Mouse (Mus musculus) lung, postnatal 0 days (tissue): Measurements from ENCODE around the gene Hipk3. TPM values are rescaled to one million over a fixed set of nuclear protein-coding genes. Genes with fewer than 3 reads are reported as not detected.

Experiments used
- ATAC-seq: fragments of 200-750 bp; cut with Nextera tagmentation; 2 replicates; pipeline ENCODE4 v1.8.0; 2017; ENCODE audit warnings: moderate library complexity
- DNase-seq: peaks from one replicate; pipeline ENCODE4 v3.0.0-alpha.2; 2016; ENCODE audit warnings: low spot score
- H3K27ac ChIP-seq: fragments of 300-500 bp; sonication (generic); 2 replicates; pipeline ENCODE4 v1.5.1; 2014; ENCODE audit warnings: antibody characterized with exemption, mild to moderate bottlenecking, low read length, mixed read lengths
- H3K27me3 ChIP-seq: fragments of 300-500 bp; sonication (generic); replicated peaks from 2 replicates; pipeline ENCODE4 v1.6.1; 2014; ENCODE audit warnings: low read length, mixed read lengths; ENCODE audit not compliant: insufficient read depth
- H3K36me3 ChIP-seq: fragments of 300-500 bp; sonication (generic); 2 replicates; pipeline ENCODE4 v1.6.1; 2014; ENCODE audit warnings: low read length, mixed read lengths; ENCODE audit not compliant: insufficient read depth
- H3K4me1 ChIP-seq: fragments of 300-500 bp; sonication (generic); 2 replicates; pipeline ENCODE4 v1.6.1; 2014; ENCODE audit warnings: antibody characterized with exemption, low read depth, low read length, mixed read lengths; ENCODE audit not compliant: insufficient read depth
- H3K4me2 ChIP-seq: fragments of 300-500 bp; sonication (generic); replicated peaks from 2 replicates; pipeline ENCODE4 v1.6.1; 2014; ENCODE audit warnings: low read depth, mild to moderate bottlenecking, low read length, moderate library complexity, mixed read lengths
- H3K4me3 ChIP-seq: fragments of 300-500 bp; sonication (generic); 2 replicates; pipeline ENCODE4 v1.5.1; 2014; ENCODE audit warnings: low read depth, low read length
- H3K9ac ChIP-seq: fragments of 300-500 bp; sonication (generic); replicated peaks from 2 replicates; pipeline ENCODE4 v1.6.1; 2014; ENCODE audit warnings: low read depth, mild to moderate bottlenecking
- H3K9me3 ChIP-seq: fragments of 300-500 bp; sonication (generic); 2 replicates; pipeline ENCODE4 v1.6.1; 2016; ENCODE audit warnings: low read length, mixed read lengths
- CTCF ChIP-seq: IDR thresholded peaks from 2 replicates; pipeline ENCODE4 v1.5.1; 2016; ENCODE audit warnings: antibody characterized with exemption, mild to moderate bottlenecking
- EP300 ChIP-seq: IDR thresholded peaks from 2 replicates; pipeline ENCODE4 v1.6.1; 2016; ENCODE audit warnings: antibody characterized with exemption, mild to moderate bottlenecking, control low read depth
- WGBS: fragments of 180-500 bp; shearing (Covaris S2); extraction: QIAGEN DNeasy Blood & Tissue Kit; methylation state at CpG from one replicate; pipeline ENCODE4 v1.1.7; 2014; 5-methylcytosine and 5-hydroxymethylcytosine counted together
- polyA plus RNA-seq: library from polyadenylated mRNA; unstranded; fragments of >200 nt; fragmentation: Nextera tagmentation; extraction: Ambion mirVana; gene quantifications from 2 replicates; pipeline ENCODE4 v1.2.1, GENCODE M21; 2015

Gene Hipk3
- polyA plus RNA-seq, 1 experiment from 2014 or later = 17.5 TPM

- Histone ChIP-seq H3K9ac (peak overlapping the region; percentile 100), H3K4me3 (peak overlapping the region; percentile 99), H3K9me3 (no peaks in the 10 kb centered on the region), H3K4me1 (peaks cover 16% of the 10 kb centered on the region; the same call in 1 of the 2 replicates), H3K36me3 (no peaks in the 10 kb centered on the region), H3K4me2 (peak overlapping the region; percentile 66), H3K27me3 (no peaks in the 10 kb centered on the region), H3K27ac (peak overlapping the region; percentile 100)
- ATAC-seq (peak; percentile 73), DNase-seq (peak; percentile 93)
- TF ChIP-seq EP300 (peak; percentile 36; the same call in 1 of the 2 replicates), CTCF (peak; percentile 54)
- WGBS = under 1% methylated on average over 65 of the region's 99 CpGs
Observed at GRCm38 (mm10) chr2:104493021-104493950, 960 bp downstream of the Hipk3 start.

- no peaks in the 10 kb centered on the region for H3K36me3 ChIP-seq
- DNase-seq (no peak), ATAC-seq (no peak)
- H3K27ac ChIP-seq = no peak overlapping the region
- H3K4me2 ChIP-seq = peak overlapping the region; percentile 32
- no peaks in the 10 kb centered on the region for H3K9me3 ChIP-seq
- no peak overlapping the region for H3K9ac ChIP-seq
- 23% methylated on average over 2 of the region's 2 CpGs for WGBS
- no peak for TF ChIP-seq CTCF
- no peak for TF ChIP-seq EP300
- H3K4me1 ChIP-seq = peaks cover 11% of the 10 kb centered on the region; the same call in 1 of the 2 replicates
- H3K27me3 ChIP-seq = no peaks in the 10 kb centered on the region
- no peak overlapping the region for H3K4me3 ChIP-seq
Observed at GRCm38 (mm10) chr2:104491221-104491795, 2.9 kb downstream of the Hipk3 start.

GRCm38 (mm10) chr2:104490761-104491160 lies 3.5 kb downstream of the Hipk3 start:
- Histone ChIP-seq H3K4me2 (0 out of 2 replicates have a peak overlapping the region, but pooled peaks have one; percentile 8), H3K36me3 (no peaks in the 10 kb centered on the region), H3K27me3 (no peaks in the 10 kb centered on the region), H3K4me3 (no peak overlapping the region), H3K27ac (no peak overlapping the region), H3K4me1 (peaks cover 9% of the 10 kb centered on the region; the same call in 1 of the 2 replicates), H3K9ac (no peak overlapping the region), H3K9me3 (no peaks in the 10 kb centered on the region)
- ATAC-seq = no peak
- DNase-seq = peak; percentile 29
- 14% methylated on average over 2 of the region's 2 CpGs for WGBS
- TF ChIP-seq EP300 (no peak), CTCF (no peak)

- Histone ChIP-seq H3K4me2 (no peak overlapping the region), H3K4me3 (no peak overlapping the region), H3K27ac (no peak overlapping the region), H3K4me1 (peaks cover 7% of the 10 kb centered on the region; the same call in 1 of the 2 replicates), H3K9ac (no peak overlapping the region), H3K9me3 (no peaks in the 10 kb centered on the region), H3K36me3 (no peaks in the 10 kb centered on the region), H3K27me3 (no peaks in the 10 kb centered on the region)
- 92% methylated on average over 2 of the region's 2 CpGs for WGBS
- ATAC-seq (no peak), DNase-seq (no peak)
- TF ChIP-seq EP300 = no peak
- TF ChIP-seq CTCF = no peak
Observed at GRCm38 (mm10) chr2:104489851-104490250, 4.4 kb downstream of the Hipk3 start.

GRCm38 (mm10) chr2:104484438-104484837 lies 9.8 kb downstream of the Hipk3 start:
- Histone ChIP-seq H3K4me1 (no peaks in the 10 kb centered on the region; the same call in 1 of the 2 replicates), H3K27me3 (no peaks in the 10 kb centered on the region), H3K9me3 (no peaks in the 10 kb centered on the region), H3K27ac (no peak overlapping the region), H3K36me3 (no peaks in the 10 kb centered on the region), H3K9ac (no peak overlapping the region), H3K4me2 (no peak overlapping the region), H3K4me3 (no peak overlapping the region)
- no peak for DNase-seq
- no peak for TF ChIP-seq EP300
- TF ChIP-seq CTCF = no peak
- WGBS = 31% methylated on average over 5 of the region's 5 CpGs
- ATAC-seq = no peak; the same call in 1 of the 2 replicates

- Histone ChIP-seq H3K27me3 (no peaks in the 10 kb centered on the region), H3K9ac (no peak overlapping the region), H3K9me3 (no peaks in the 10 kb centered on the region), H3K4me1 (no peaks in the 10 kb centered on the region), H3K36me3 (no peaks in the 10 kb centered on the region), H3K4me3 (no peak overlapping the region), H3K27ac (0 out of 2 replicates have a peak overlapping the region, but pooled peaks have one; percentile 16), H3K4me2 (no peak overlapping the region)
- DNase-seq (peak; percentile 59), ATAC-seq (peak; percentile 66)
- TF ChIP-seq EP300 = peak; percentile 55; the same call in 1 of the 2 replicates
- TF ChIP-seq CTCF = no peak
Observed at GRCm38 (mm10) chr2:104482156-104482555, 12.1 kb downstream of the Hipk3 start.
